Mouse (Mus musculus) macrophage (primary cell): Measurements from ENCODE around the gene Xcr1. TPM values are rescaled to one million over a fixed set of nuclear protein-coding genes. Genes with fewer than 3 reads are reported as not detected.

Experiments used
- H3K27ac ChIP-seq: fragments of 350-480 bp; formaldehyde crosslinking; 2 replicates; pipeline ENCODE4 v1.9.0; 2021
- H3K36me3 ChIP-seq: fragments of 350-480 bp; formaldehyde crosslinking; 2 replicates; pipeline ENCODE4 v1.9.0; 2021; ENCODE audit errors: inconsistent target
- H3K4me3 ChIP-seq: fragments of 350-480 bp; formaldehyde crosslinking; 2 replicates; pipeline ENCODE4 v1.9.0; 2021; ENCODE audit errors: inconsistent target
- H3K79me2 ChIP-seq: fragments of 350-480 bp; formaldehyde crosslinking; 2 replicates; pipeline ENCODE4 v1.9.0; 2021; ENCODE audit errors: inconsistent target
- WGBS: methylation state at CpG from one replicate; pipeline ENCODE4 v1.1.7; 2026; ENCODE audit warnings: inconsistent platforms; ENCODE audit not compliant: missing documents; 5-methylcytosine and 5-hydroxymethylcytosine counted together
- polyA plus RNA-seq: library from polyadenylated mRNA; stranded (reverse); fragments of 250-400 nt; gene quantifications from 3 replicates; pipeline ENCODE4 v1.2.4, GENCODE M21; 2018; ENCODE audit warnings: inconsistent platforms
- total RNA-seq, 78 experiments: library from RNA; depleted of rRNA; stranded (reverse); fragments of 250-400 nt; gene quantifications; 1 replicate in 9 of 78; 2 replicates in 24 of 78; 3 replicates in 43 of 78; 4 replicates in 2 of 78; pipeline ENCODE4 v1.2.4; 2018; ENCODE audit warnings: inconsistent platforms in 56 of 78

Xcr1 gene
- total RNA-seq (2018; cell fraction: chromatin; rRNA removed) = under 1 TPM in 3 of 26 experiments, not detected in 23; 0.17 to 0.25 (median 0.18) TPM
- total RNA-seq (2018; cell fraction: cytosol; rRNA removed) = under 1 TPM in 15 of 26 experiments, not detected in 11; 0.03 to 0.10 (median 0.05) TPM
- total RNA-seq (2018; cell fraction: nucleus; rRNA removed) = under 1 TPM in 11 of 26 experiments, not detected in 15; 0.06 to 0.60 (median 0.17) TPM
- polyA plus RNA-seq = 0.06 TPM in 1 of 3 replicates, not detected in the others

DNA sequence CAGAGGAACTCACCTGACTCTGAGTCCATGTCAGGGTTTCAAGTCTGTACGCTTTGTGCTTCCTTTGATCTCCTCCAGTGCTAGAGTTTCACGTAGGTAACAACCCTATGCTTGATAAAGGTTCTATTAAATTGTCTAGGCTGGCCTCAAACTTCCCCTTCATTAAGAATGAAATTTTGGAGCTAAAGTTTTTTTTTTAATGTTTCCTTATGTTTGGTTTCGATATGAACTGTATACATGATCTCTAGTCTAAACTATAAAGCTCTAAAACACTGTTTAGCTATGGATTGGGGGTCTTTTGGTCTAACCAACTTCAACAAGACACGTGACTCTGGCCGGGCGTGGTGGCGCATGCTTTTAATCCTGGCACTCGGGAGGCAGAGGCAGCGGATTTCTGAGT, at the start of gene Xcr1:
Gene Xcr1, minus strand, starts transcription at position 101 of the 400 bp plus-strand sequence.
- WGBS = 94% methylated on average over 7 of the region's 9 CpGs
- no peaks in the 10 kb centered on the region for H3K79me2 ChIP-seq
- H3K4me3 ChIP-seq = no peak within 1 kb of the TSS
- H3K36me3 ChIP-seq = no peaks in the 10 kb centered on the region
- peak within 1 kb of the TSS; percentile 91 for H3K27ac ChIP-seq

DNA sequence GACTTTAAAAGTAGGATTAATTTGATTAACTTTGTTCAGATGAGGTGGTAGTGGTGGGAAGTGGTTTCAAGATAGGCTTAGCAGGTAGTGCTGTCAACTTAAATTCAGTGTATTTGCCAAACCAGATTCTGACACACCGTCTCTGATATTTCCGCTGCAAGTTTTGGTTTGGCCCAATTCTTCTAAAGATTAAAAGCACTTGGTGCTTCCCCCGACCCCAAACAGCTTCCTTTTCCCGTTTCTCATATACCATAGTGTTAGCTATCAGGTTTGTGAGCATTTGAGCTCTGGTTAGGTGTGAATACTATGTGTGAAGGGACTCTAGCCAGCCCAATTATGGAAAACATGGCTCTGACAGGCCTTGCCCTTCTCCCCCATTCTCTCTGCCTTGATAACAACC, 10.2 kb upstream of the Xcr1 start:
- Histone ChIP-seq H3K4me3 (no peak overlapping the region), H3K79me2 (no peaks in the 10 kb centered on the region), H3K27ac (no peak overlapping the region), H3K36me3 (no peaks in the 10 kb centered on the region)
- 33% methylated on average over 4 of the region's 4 CpGs for WGBS

DNA sequence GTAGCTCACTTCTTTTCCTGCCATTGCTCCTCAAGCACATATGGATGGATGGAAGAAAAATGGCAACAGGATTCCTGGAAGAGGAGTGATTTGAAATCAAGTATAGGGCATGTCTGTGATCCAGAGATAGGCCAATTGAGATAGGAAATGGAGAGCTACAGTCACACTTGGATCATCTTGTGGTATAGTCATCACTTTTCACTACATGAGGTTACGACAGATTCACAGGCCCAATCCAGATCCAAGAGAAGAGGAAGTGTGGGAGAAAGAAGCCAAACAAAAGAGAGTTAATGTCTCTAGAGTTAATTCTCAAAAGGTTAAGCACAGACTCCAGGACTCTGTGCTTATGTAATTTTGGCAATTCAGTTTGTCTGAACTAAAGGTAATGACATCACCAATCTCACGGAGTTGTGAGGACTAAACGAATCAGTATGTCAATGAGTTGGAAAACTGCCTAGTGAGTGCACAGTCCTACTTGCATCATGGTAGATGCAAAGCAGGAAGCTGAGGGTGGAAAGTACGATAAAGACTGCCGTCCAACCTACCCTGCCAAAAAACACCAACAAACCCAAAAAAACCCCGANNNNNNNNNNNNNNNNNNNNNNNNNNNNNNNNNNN, 7.4 kb upstream of the Xcr1 start:
- H3K27ac ChIP-seq = peak overlapping the region; percentile 65
- H3K79me2 ChIP-seq = no peaks in the 10 kb centered on the region
- 11% methylated on average over 3 of the region's 6 CpGs for WGBS
- H3K4me3 ChIP-seq = no peak overlapping the region
- H3K36me3 ChIP-seq = no peaks in the 10 kb centered on the region

DNA sequence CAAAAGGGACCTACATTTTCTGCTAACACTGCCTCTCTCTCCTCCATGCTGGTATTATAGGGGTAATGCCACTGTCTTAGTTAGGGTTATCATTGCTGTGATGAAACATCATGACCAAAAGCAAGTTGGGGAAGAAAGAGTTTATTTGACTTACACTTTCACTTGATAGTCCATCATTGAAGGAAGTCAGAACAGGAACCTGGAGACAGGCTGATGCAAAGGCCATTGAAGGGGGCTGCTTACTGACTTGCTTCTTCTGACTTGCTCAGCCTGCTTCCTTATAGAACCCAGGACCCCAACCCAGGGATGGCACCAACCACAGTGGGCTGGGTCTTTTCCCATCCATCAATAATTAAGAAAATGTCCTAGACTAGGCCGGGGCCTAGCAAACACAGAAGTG, 1.8 kb upstream of the Xcr1 start:
- WGBS = 100% methylated on average over 1 of the region's 1 CpGs
- H3K4me3 ChIP-seq = no peak overlapping the region
- H3K27ac ChIP-seq = peak overlapping the region; percentile 91
- no peaks in the 10 kb centered on the region for H3K79me2 ChIP-seq
- H3K36me3 ChIP-seq = no peaks in the 10 kb centered on the region

DNA sequence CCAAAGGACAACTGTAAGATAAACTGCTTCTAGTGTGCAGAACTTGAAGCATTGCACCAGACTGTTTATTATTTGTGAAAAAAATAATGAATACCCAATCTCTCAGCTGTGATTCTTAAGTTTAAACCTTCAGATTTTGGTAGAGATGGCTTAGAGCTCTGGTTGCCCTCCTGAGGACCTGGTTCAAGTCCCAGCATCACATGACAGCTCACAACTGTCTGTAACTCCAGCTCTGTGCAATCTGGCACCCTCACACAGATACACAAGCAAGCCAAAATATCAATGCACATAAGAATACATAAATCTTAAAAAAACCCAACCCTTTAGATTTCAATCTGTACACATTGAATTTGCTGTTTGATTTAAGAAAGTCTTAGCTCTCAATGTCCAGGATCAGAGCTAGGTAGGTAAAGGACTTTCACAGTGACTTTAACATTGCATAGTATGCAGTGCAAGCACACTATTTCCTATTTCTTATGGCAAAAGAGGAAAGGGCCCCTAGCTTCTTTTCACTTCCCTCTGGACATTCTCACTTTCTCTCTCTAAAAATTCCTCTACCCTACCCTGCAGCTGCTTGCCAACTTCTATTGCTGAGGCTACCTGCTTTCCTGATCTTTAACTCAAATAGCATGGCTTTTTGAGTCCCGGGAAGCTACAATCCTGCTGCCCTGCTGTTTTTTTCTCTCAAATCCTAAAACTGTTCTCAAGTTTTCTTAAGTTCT, 1.2 kb upstream of the Xcr1 start:
- Histone ChIP-seq H3K27ac (peak overlapping the region; percentile 91), H3K79me2 (no peaks in the 10 kb centered on the region), H3K36me3 (no peaks in the 10 kb centered on the region), H3K4me3 (no peak overlapping the region)
- 45% methylated on average over 1 of the region's 1 CpGs for WGBS

DNA sequence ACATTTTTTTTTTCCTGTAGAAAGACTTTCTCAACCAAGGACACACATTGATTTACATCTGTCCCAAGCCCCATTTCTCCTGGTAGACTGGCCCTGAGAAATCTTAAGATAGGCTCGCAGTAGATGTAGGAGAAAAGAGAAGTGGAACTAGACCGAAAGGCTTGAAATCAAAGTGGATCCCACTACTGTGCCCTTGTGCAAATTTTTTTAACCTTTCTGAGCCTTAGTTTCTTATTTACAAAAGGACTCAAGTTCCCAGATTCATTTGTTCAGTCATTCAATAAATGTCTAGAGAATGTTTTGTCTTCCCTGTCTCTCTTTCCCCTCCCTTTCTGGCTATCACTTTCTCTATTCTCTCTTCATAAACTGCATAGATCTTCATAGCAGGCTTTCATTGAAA, 5.0 kb downstream of the Xcr1 start:
- Histone ChIP-seq H3K27ac (peak overlapping the region; percentile 57), H3K79me2 (no peaks in the 10 kb centered on the region), H3K36me3 (no peaks in the 10 kb centered on the region), H3K4me3 (no peak overlapping the region)
- 9% methylated on average over 2 of the region's 2 CpGs for WGBS

DNA sequence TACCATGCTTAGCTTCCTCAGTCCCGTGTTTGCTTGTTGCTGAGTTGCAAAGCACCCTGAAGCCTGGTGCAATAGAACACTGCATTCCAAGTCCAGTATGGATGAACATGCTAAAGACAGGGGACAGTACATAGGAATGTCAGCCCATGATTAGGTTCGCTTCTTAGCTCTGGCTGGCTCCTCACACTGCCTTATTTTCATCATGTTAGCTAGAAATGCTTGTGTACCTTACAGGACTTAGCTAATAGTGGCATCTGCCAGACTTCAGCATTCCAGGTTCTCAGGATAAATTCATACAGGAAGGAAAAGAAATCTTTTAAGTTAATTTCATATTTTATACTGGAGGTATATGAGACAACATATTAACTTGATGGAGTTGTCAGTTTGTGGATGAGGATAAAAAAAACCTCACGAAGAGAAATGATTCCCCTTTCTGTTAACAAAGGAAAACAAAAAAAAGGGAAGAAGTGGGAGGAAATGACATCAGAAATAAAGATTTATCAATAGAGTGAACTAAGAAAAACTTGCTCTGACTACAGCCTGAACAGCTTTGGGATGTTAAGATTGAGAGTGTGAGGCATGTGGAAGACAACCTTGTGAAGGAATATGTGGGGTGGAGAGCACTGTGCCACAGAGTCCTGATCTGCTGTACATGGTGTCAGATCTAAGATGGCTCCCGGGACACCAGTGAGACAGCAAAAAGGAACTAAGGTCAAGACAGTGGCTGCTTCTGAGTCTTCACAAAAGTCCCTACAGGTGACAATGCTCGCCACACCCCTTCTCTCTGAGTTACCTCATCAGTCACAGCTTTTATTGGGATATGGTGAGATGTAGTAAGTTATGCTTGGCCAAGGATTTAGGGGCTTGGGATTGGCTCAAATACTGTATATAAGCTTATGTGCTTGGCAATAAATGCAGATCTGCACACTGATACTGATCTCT, 9.1 kb downstream of the Xcr1 start:
- 24% methylated on average over 5 of the region's 5 CpGs for WGBS
- H3K36me3 ChIP-seq = no peaks in the 10 kb centered on the region
- peak overlapping the region; percentile 16; the same call in 1 of the 2 replicates for H3K4me3 ChIP-seq
- H3K27ac ChIP-seq = peak overlapping the region; percentile 96
- H3K79me2 ChIP-seq = peaks cover 28% of the 10 kb centered on the region

DNA sequence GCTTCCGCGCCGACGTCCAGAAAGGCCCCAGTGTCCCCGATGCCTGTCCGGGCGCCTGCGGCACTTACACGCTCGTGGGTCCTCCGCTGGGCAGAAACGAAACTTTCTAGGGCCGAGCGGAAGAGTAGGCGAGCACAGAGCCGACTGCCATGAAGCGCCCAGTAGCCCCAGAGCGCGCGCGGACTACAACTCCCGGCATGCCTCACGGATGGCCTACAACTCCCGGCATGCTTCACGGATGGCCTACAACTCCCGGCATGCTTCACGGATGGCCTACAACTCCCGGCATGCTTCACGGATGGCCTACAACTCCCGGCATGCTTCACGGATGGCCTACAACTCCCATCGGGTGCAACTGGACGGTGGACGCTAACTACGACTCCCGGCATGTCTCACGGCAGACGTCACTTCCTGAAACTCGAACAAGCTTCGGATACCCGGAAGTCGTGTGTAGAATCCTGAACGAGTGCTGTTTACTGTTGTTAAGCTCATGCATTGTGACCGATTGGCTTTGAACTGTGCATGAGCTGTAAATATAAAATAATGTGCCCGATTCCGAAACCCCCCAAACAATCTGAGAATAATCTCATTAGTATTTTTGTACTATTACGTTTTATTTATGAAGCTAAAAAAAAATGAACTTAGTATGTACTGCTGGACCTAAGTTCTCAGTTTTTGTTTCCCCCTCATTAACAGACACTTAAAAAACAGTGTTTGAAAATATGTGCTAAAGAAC, 9.9 kb downstream of the Xcr1 start, which contains the start of gene Fyco1:
Gene Fyco1, minus strand, starts transcription at position 187 of the 736 bp plus-strand sequence.
- Histone ChIP-seq H3K36me3 (no peaks in the 10 kb centered on the region), H3K4me3 (peak within 1 kb of the TSS; percentile 79), H3K79me2 (peaks cover 36% of the 10 kb centered on the region), H3K27ac (peak within 1 kb of the TSS; percentile 96)
- 0% methylated on average over 47 of the region's 47 CpGs for WGBS

DNA sequence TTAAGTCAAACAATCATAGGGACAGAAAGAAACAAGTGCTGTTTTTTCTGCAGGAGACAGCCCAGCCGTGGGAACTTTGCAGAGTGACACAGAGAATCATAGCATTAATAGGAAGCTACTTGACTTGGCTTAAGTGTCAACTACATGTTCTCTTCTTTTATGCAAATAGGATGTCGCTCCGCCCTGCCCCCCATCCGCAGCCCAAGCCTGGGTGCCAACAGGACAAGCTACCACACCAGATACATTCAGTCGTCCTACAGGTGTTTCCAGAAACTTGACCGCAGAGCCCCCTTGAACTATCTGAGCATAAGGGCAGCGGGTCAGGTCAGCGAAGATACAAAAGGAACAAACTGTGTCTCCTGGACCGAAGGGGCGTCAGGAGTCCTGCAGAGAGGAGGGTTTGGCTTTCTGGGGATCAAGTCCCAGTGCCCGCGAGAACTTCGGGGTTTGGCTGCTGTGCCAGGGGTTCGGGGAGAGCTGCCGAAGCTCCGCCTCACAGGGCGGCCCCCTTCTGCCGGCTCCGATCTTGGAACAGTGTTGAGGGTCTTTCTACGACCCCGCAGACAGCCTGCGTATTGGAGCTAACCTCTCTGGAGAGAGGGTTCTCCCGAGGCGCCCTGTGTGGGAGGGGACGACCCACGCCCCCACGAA, 10.6 kb downstream of the Xcr1 start:
- H3K4me3 ChIP-seq = peak overlapping the region; percentile 79
- peaks cover 43% of the 10 kb centered on the region for H3K79me2 ChIP-seq
- peak overlapping the region; percentile 94 for H3K27ac ChIP-seq
- WGBS = under 1% methylated on average over 25 of the region's 27 CpGs
- no peaks in the 10 kb centered on the region for H3K36me3 ChIP-seq

DNA sequence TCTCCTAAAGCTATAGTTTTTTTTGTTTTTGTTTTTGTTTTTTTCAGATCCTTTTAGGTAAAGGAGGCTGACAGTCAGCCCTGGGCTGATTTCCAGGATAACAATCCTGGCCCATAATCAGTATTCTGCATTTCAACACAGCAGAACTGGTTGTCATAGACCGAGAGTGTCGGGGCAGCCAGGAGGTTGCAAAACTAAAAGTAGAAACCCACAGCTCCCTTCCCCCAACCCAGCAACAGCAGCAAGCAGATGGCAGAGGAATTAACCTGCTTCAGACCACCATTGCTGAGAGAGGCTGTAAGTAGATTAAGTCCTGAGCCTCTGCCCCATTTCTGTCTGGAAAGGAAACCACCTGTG, 11.1 kb downstream of the Xcr1 start:
- Histone ChIP-seq H3K36me3 (no peaks in the 10 kb centered on the region), H3K27ac (peak overlapping the region; percentile 94), H3K4me3 (peak overlapping the region; percentile 79), H3K79me2 (peaks cover 48% of the 10 kb centered on the region)
- 0% methylated on average over 2 of the region's 2 CpGs for WGBS

DNA sequence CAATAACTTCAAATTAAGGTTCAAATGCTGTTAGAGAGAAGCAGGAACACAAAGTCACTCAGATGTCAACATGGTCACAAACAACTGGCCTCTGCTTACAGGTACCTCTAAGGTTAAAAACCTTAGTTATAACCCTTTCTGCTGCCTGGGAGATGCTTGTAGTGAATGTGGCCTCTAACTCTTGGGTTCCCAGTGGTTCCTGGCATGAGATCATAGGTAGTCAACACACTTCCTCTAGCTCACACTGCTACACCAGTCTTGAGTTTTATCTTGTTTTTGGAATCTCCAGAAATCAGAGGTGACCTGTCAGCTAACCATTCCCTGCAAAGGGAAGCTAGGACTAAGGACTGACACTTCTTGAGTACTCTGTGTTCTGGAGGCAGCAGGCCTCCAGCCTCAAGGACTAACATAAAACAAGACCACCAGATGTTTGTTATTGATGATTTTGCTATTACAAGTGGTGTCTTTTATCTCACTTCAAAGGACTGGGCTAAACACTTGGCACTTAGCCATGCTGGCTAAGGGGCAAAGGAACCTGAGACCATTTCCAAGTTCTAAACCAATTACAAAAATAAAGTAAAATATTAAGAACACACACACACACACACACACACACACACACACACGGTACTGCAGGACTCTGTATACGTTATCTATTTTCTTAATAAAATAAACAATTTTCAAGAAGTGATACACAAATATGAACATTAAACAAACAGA, 11.7 kb downstream of the Xcr1 start:
- Histone ChIP-seq H3K4me3 (peak overlapping the region; percentile 79), H3K79me2 (peaks cover 48% of the 10 kb centered on the region), H3K36me3 (no peaks in the 10 kb centered on the region), H3K27ac (peak overlapping the region; percentile 94)
- WGBS = 64% methylated on average over 2 of the region's 2 CpGs

DNA sequence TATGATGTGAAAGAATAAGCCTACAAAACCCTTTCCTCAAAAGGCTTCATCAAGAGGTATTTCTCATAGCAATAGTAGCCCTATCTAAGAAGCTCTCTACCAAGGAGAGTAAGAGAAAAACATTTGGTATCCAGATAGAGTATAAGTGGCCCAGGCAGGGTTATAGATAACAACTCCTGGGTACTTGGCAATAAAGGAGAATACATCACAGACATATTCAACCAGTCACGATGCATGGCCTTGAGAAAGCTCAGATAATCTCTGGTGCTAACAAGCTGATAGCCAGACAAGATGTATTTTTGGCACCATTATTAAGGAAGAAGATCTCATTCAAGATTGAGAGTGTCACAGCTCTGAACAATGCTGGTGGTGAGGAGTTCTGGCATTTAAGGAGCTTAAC, 15.3 kb downstream of the Xcr1 start:
- H3K79me2 ChIP-seq = peaks cover 63% of the 10 kb centered on the region
- no peak overlapping the region for H3K27ac ChIP-seq
- no peak overlapping the region for H3K4me3 ChIP-seq
- WGBS = 100% methylated on average over 1 of the region's 1 CpGs
- H3K36me3 ChIP-seq = peaks cover 14% of the 10 kb centered on the region

DNA sequence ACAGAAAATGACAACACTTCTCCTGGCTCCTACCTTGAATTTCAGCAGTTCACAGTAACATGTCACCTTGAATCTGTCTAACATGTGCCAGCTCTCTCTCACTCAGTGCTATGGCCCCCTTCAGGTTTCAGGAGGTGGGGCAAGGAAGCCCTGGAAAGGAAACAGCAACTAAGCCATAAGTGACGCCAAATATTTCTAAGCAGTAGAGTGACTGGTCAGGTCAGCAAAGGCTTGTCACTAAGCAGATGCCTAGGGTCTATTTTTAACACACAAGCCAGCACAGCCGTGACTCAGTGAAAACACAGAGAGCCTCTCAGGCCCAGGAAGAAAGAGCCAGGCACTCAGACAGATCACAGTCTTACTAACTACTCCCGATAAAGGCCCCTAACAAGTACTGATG, 16.7 kb downstream of the Xcr1 start:
- peaks cover 14% of the 10 kb centered on the region for H3K36me3 ChIP-seq
- no peak overlapping the region for H3K4me3 ChIP-seq
- H3K27ac ChIP-seq = peak overlapping the region; percentile 38
- peaks cover 59% of the 10 kb centered on the region for H3K79me2 ChIP-seq
- 9% methylated on average over 3 of the region's 3 CpGs for WGBS
